Mouse (Mus musculus) Patski (cell line): ENCODE measurements around the gene Ereg. TPM values are rescaled to one million over a fixed set of nuclear protein-coding genes. Genes with fewer than 3 reads are reported as not detected.

Experiments
- ATAC-seq: fragments of 100-300 bp; one replicate; pipeline ENCODE4 v1.8.0; 2021
- CTCF ChIA-PET: fragments of 350-600 bp; sonication (Branson Sonifier 250); formaldehyde crosslinking; loops from one replicate; lab custom pipeline; 2022; ENCODE audit warnings: inconsistent platforms; lab: Charles Lee
- POLR2A ChIA-PET: fragments of 350-600 bp; sonication (Branson Sonifier 250); formaldehyde crosslinking; loops from one replicate; lab custom pipeline; 2022; ENCODE audit warnings: antibody characterized with exemption, inconsistent platforms; lab: Charles Lee
- DNase-seq: peaks from one replicate; pipeline ENCODE4 v3.0.0-alpha.2; 2011; ENCODE audit warnings: low read depth, low spot score
- H3K27me3 ChIP-seq: fragments of 371-371 bp; one replicate; pipeline ENCODE4 v1.5.1; 2021
- CTCF ChIP-seq: fragments of 100-300 bp; IDR thresholded peaks from one replicate; pipeline ENCODE4 v1.5.1; 2021
- in situ Hi-C: fragments of 300-500 bp; cut with MboI; formaldehyde crosslinking; loops from 3 replicates; pipeline ENCODE4 v1.11.1; 2018; ENCODE audit warnings: low pct_unique_long_range_greater_than_20kb, mixed read lengths
- polyA plus RNA-seq: library from polyadenylated mRNA; unstranded; gene quantifications from one replicate; pipeline ENCODE4 v1.2.3, GENCODE M21; 2021

The Ereg gene
- polyA plus RNA-seq, 1 experiment from 2014 or later: 1.6 TPM

DNA sequence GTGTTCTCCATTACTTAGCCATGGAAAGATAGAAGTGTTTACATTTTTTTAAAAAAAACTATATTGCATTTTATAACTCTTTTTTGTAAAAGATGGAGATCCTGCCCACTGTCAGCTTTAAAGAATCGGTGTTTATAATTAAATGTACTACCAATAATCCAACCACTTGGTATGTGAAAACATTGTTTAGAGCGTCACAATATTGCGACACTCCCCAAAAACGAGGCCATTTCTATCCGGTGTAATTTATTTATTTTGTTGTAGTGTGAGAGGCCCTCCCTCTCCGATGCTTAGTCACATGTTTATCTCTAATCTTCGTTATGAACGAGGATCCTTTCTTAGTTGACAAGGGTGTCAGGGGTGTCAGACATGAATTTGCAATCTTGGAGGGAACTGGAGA, 26.0 kb upstream of the Ereg start:
- in situ Hi-C loops: loop anchor here (5.0 kb wide), 1 partner anchor 149 kb away; no protein-coding TSS in a partner anchor
- CTCF ChIA-PET: interaction anchor here (1.1 to 1.5 kb wide), 4 partner anchors 9 to 260 kb away, joined by 3 read pairs; no protein-coding TSS in a partner anchor
- peaks cover 3% of the 10 kb centered on the region for H3K27me3 ChIP-seq
- ATAC-seq (no peak), DNase-seq (no peak)
- no peak for TF ChIP-seq CTCF
- POLR2A ChIA-PET: no interaction called here

- in situ Hi-C loops: no loop called here
- ChIA-PET CTCF (no interaction called here), POLR2A (interaction anchor here (0.6 kb wide), 1 partner anchor 36 kb away, joined by 3 read pairs; no protein-coding TSS in a partner anchor)
- no peak for ATAC-seq
- TF ChIP-seq CTCF: no peak
- no peak for DNase-seq
- no peaks in the 10 kb centered on the region for H3K27me3 ChIP-seq
Measured at GRCm38 (mm10) chr5:91072340-91072739, 2.1 kb upstream of the Ereg start.

GRCm38 (mm10) chr5:91073626-91074025, 796 bp upstream of the Ereg start:
- DNase-seq (no peak), ATAC-seq (no peak)
- in situ Hi-C loops: no loop called here
- no peak for TF ChIP-seq CTCF
- no peaks in the 10 kb centered on the region for H3K27me3 ChIP-seq
- CTCF ChIA-PET: interaction anchor here (1.0 to 1.9 kb wide), 3 partner anchors 37 to 234 kb away, joined by 3 to 9 read pairs (median 6); no protein-coding TSS in a partner anchor
- POLR2A ChIA-PET: no interaction called here

DNA sequence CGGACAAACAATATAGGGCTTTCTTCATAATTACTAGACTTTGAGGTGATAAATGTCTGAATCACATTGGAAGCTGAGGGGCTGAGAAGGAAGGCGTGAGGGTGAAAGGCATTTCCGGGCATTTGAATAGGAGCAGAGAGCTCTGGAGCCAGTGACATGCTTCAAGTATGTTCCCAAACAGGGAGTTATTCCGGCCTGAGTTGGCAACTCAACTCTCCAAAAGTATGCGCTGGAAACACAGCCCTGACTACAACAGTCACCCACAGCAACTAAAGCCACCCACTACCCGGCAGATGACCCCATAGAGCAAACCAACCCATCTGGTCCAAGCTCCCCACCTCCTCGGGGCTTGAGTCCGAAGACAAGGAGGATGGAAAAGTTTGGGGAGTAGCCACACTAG, 396 bp upstream of the Ereg start:
- POLR2A ChIA-PET: interaction anchor here (0.9 kb wide), 1 partner anchor 10 kb away, joined by 3 read pairs; no protein-coding TSS in a partner anchor
- in situ Hi-C loops: no loop called here
- TF ChIP-seq CTCF: no peak
- DNase-seq: no peak
- CTCF ChIA-PET: interaction anchor here (1.0 to 1.9 kb wide), 5 partner anchors 35 to 234 kb away, joined by 3 to 9 read pairs (median 6); no protein-coding TSS in a partner anchor
- ATAC-seq: peak; percentile 37
- H3K27me3 ChIP-seq: no peaks in the 10 kb centered on the region

- ChIA-PET CTCF (interaction anchor here (1.0 to 2.1 kb wide), 8 partner anchors 10 to 233 kb away, joined by 3 to 9 read pairs (median 6); no protein-coding TSS in a partner anchor), POLR2A (interaction anchor here (0.9 kb wide), 1 partner anchor 9 kb away, joined by 3 read pairs; no protein-coding TSS in a partner anchor)
- ATAC-seq (no peak), DNase-seq (no peak)
- no peaks in the 10 kb centered on the region for H3K27me3 ChIP-seq
- in situ Hi-C loops: no loop called here
- TF ChIP-seq CTCF: no peak
Measured at GRCm38 (mm10) chr5:91075021-91075420, 599 bp downstream of the Ereg start.

DNA sequence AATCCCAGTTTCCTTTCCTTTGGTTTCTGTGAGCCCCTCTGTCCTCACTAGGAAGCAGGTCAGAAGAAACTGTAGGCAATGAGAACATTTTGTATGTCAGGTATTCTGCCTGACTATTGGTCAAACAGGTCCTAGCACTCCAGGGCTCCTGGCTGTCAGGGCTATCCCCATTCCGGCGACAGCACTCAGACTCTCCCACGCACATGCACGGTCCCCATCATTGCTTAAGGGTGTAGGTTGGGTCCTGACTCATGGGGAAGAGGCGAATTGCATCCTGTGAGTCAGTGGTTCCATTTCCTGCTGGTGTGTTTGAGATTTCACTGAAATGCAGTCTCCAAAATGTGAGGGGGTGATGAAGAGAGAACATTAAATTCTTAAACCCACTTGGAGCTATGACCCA, 8.6 kb downstream of the Ereg start:
- ChIA-PET CTCF (interaction anchor here (2.8 kb wide), 1 partner anchor 225 kb away, joined by 10 read pairs; no protein-coding TSS in a partner anchor), POLR2A (no interaction called here)
- DNase-seq (no peak), ATAC-seq (no peak)
- H3K27me3 ChIP-seq: no peaks in the 10 kb centered on the region
- in situ Hi-C loops: loop anchor here (5.0 kb wide), 1 partner anchor 51 kb away; no protein-coding TSS in a partner anchor
- no peak for TF ChIP-seq CTCF

GRCm38 (mm10) chr5:91085291-91085690, 10.9 kb downstream of the Ereg start:
- ChIA-PET CTCF (interaction anchor here (1.0 to 2.1 kb wide), 9 partner anchors 9 to 223 kb away, joined by 3 to 10 read pairs (median 4); no protein-coding TSS in a partner anchor), POLR2A (interaction anchor here (0.7 kb wide), 1 partner anchor 9 kb away, joined by 3 read pairs; no protein-coding TSS in a partner anchor)
- in situ Hi-C loops: loop anchor here (5.0 kb wide), 1 partner anchor 222 kb away; no protein-coding TSS in a partner anchor
- no peaks in the 10 kb centered on the region for H3K27me3 ChIP-seq
- no peak for TF ChIP-seq CTCF
- ATAC-seq (no peak), DNase-seq (no peak)

- CTCF ChIA-PET: interaction anchor here (2.1 to 3.2 kb wide), 2 partner anchors 8 to 11 kb away, joined by 6 to 15 read pairs; no protein-coding TSS in a partner anchor
- in situ Hi-C loops: no loop called here
- ATAC-seq (no peak), DNase-seq (no peak)
- H3K27me3 ChIP-seq: no peaks in the 10 kb centered on the region
- no peak for TF ChIP-seq CTCF
- POLR2A ChIA-PET: no interaction called here
Measured at GRCm38 (mm10) chr5:91090301-91090700, 15.9 kb downstream of the Ereg start.

DNA sequence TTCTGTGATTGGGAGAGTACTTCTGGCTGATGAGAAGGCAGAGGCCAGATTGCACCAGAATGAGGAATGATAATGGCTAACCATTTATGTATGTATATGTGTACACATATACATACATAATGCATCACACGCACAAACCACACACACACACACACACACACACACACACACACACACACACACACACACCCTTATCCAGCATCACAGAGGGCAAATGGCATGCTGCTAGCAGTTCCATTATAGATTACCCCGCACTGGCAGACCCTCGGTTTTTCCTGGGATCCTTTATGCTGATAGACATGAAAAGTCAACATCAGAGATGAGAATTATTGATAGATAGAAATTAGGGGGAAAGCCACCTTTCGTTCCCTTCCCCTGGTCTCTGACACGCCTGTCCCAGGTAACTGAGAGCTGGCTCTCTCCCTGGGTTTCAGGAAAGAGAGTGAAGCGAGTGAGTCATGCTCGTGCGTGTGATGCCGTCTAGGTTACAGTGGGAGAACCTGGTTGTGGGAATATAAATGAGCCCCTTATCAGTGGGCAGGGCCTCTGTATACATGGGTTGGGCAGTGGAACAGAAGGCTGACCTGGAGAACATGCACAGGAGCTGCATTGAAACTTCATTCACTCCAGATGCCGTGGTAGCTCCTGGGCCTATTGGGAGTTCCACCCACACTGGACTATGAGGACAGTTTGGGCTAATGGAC, 23.6 kb downstream of the Ereg start:
- H3K27me3 ChIP-seq: no peaks in the 10 kb centered on the region
- ATAC-seq: no peak
- no peak for DNase-seq
- CTCF ChIA-PET: interaction anchor here (1.2 to 1.3 kb wide), 2 partner anchors 8 to 16 kb away, joined by 4 to 6 read pairs; no protein-coding TSS in a partner anchor
- TF ChIP-seq CTCF: no peak
- POLR2A ChIA-PET: interaction anchor here (0.6 kb wide), 1 partner anchor 53 kb away, joined by 3 read pairs; no protein-coding TSS in a partner anchor
- in situ Hi-C loops: no loop called here

DNA sequence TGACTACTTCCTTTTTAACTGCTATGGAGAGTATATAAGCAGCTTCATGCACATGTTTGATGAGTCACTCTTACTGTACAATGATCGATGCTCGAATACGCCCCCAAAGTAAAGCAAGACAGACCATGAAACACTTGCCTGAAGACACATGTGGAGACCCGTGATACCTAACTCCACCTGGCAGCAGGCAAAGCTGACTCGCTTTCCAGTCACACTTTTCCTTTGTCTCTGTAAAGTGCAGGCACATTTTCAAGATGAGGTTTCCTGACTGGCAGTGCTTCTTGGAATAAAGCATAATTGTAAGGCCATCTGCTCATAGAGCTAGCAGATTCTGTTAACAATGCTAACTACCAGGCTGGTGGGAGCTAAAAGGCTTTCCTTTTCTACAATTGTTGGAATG, 27.3 kb downstream of the Ereg start:
- POLR2A ChIA-PET: no interaction called here
- CTCF ChIA-PET: interaction anchor here (0.8 to 3.4 kb wide), 5 partner anchors 10 to 206 kb away, joined by 3 to 15 read pairs (median 4); no protein-coding TSS in a partner anchor
- TF ChIP-seq CTCF: no peak
- H3K27me3 ChIP-seq: no peaks in the 10 kb centered on the region
- ATAC-seq (no peak), DNase-seq (no peak)
- in situ Hi-C loops: no loop called here
